Comparison of ENCODE assay signal across 8 mouse cellular contexts in the genomic region with DNA sequence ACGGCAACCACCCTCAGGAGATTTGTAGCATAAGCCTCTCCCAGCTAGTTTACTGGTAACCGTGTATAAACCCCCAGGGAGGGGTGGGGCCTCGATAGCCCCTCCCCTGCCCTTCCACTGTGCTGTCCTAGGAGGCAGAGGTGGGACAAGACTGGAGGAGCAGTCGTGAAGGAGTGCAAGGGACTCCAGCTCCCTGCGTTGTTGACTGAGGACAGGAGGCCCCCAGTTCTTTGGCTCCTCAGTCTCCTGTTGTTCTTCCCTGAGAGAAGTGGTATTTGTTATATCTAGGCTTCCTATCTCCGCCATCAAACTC. TPM values are rescaled to one million over a fixed set of nuclear protein-coding genes. Genes with fewer than 3 reads are reported as not detected.
A peak's percentile ranks its signal among the peaks of the same experiment; 100 is the strongest.
DNase-seq lines count a peak whose midpoint lies in the region; ATAC-seq and TF ChIP-seq lines count a peak whose summit lies in the region.

No protein-coding gene starts in this region.

- peak; percentile 32 to 51 for DNase-seq in heart, adult 2 months
- no peak for DNase-seq in heart, postnatal 25 days (ENCODE audit: low spot score)
- DNase-seq in ES-CJ7 (ENCODE audit: low read depth, low spot score): peak; percentile 93
- DNase-seq in cerebellum, postnatal 14 days: no peak

- H3K4me1 ChIP-seq in heart, adult 2 months (ENCODE audit: control insufficient read depth, insufficient read depth, low read length): peaks cover 13% of the 10 kb centered on the region
- H3K4me1 ChIP-seq in heart, embryonic 16.5 days (ENCODE audit: control insufficient read depth, insufficient read depth, low read length): peaks cover 20% of the 10 kb centered on the region

- intact Hi-C loops in heart, adult 2 months (cut with DNase I): loop anchor here (5.0 kb wide), 1 partner anchor 34 kb away; no protein-coding TSS in a partner anchor
- intact Hi-C loops in heart, postnatal 25 days (cut with DNase I): no loop called here

- 29% methylated on average over 6 of the region's 6 CpGs for WGBS in heart, adult 2 months
- WGBS in heart, embryonic 16.5 days: 18% methylated on average over 6 of the region's 6 CpGs

- H3K9me3 ChIP-seq in heart, embryonic 16.5 days (replicated peaks; ENCODE audit: control insufficient read depth, low read length): no peaks in the 10 kb centered on the region

- no peak overlapping the region for H3K9ac ChIP-seq in heart, adult 2 months (ENCODE audit: low read depth, low read length)
- H3K9ac ChIP-seq in heart, embryonic 16.5 days (ENCODE audit: low read length): no peak overlapping the region

- no peak for ATAC-seq in heart, embryonic 16.5 days (replicated peaks; ENCODE audit: extremely low read depth, insufficient read depth, low FRiP score)
- peak; percentile 45 for ATAC-seq in megakaryocyte progenitor cell, adult 5-6 weeks (replicated peaks; ENCODE audit: poor library complexity)
- no peak for ATAC-seq in activated CD4-positive, CD25-positive, alpha-beta regulatory T cell, adult 4 months
- no peak for ATAC-seq in cerebellum, adult (ENCODE audit: insufficient number of reproducible peaks, low FRiP score, low TSS enrichment)

- no peak overlapping the region for H3K4me3 ChIP-seq in heart, adult 2 months
- no peak overlapping the region for H3K4me3 ChIP-seq in heart, embryonic 16.5 days (ENCODE audit: low read length)

- no peak overlapping the region for H3K27ac ChIP-seq in heart, adult 2 months
- peak overlapping the region; percentile 30; the same call in 1 of the 2 replicates for H3K27ac ChIP-seq in heart, embryonic 16.5 days (ENCODE audit: low read length)

- TF ChIP-seq POLR2A in heart, adult 2 months (IDR thresholded peaks at IDR 0.05; ENCODE audit: insufficient read depth, low read depth, low read length): no peak

- no peak for TF ChIP-seq EP300 in heart, adult 2 months (IDR thresholded peaks at IDR 0.05; ENCODE audit: insufficient read depth, low read depth, low read length)

- no peaks in the 10 kb centered on the region for H3K36me3 ChIP-seq in heart, adult 2 months (ENCODE audit: control insufficient read depth, insufficient read depth, low read length)
- H3K36me3 ChIP-seq in heart, embryonic 16.5 days (ENCODE audit: control insufficient read depth, insufficient read depth): no peaks in the 10 kb centered on the region

- no peak overlapping the region; the same call in 1 of the 2 replicates for H3K4me2 ChIP-seq in heart, embryonic 16.5 days (ENCODE audit: low read depth, low read length)

- no peak for TF ChIP-seq CTCF in heart, adult 2 months (IDR thresholded peaks at IDR 0.05)

- H3K79me2 ChIP-seq in heart, adult 2 months (replicated peaks; ENCODE audit: control insufficient read depth, insufficient read depth, low read length): no peaks in the 10 kb centered on the region

- no peaks in the 10 kb centered on the region for H3K27me3 ChIP-seq in heart, adult 2 months (ENCODE audit: control insufficient read depth, insufficient read depth, low read length)
- H3K27me3 ChIP-seq in heart, embryonic 16.5 days (ENCODE audit: control insufficient read depth, insufficient read depth, low read length): no peaks in the 10 kb centered on the region

RNA-seq across cellular contexts. Expression of a gene that starts 58.5 kb away (rescaled TPM):
- 1 to 10 TPM; 8.9 to 9.4 TPM for total RNA-seq in heart, adult 2 months (2021)
- 5.2 and 9.7 TPM in 2 replicates for polyA plus RNA-seq in heart, adult 2 months (2012; rRNA removed)
- 10 to 100 TPM in 1 of 2 experiments, 1 to 10 TPM in 1; 9.6 to 13.0 TPM for total RNA-seq in heart, postnatal 25 days (2021)
- polyA plus RNA-seq in heart, embryonic 16.5 days (2015; fragmentation: Nextera tagmentation; extraction: Ambion mirVana): 3.2 and 3.6 TPM in 2 replicates
- total RNA-seq in megakaryocyte progenitor cell, adult 5-6 weeks (2015): 23.6 and 30.2 TPM in 2 replicates
- 30.4 and 31.2 TPM in 2 replicates for total RNA-seq in megakaryocyte progenitor cell, adult 5-6 weeks (2017)
- 10 to 100 TPM in 1 of 2 experiments, 1 to 10 TPM in 1; 9.1 to 10.4 TPM for polyA plus RNA-seq in activated CD4-positive, CD25-positive, alpha-beta regulatory T cell, adult 4 months (2017; shearing (Covaris generic))

Comparison
In these comparisons a context has a peak if more than half of its experiments do, and no peak if none do; other contexts are left out.
1. DNase-seq: peak in heart, adult 2 months (2 of 2) and ES-CJ7 (single experiment); none in heart, postnatal 25 days (single experiment) and cerebellum, postnatal 14 days (0 of 2).